Mouse (Mus musculus) heart, adult 2 months (tissue): Measurements from ENCODE around the gene Tpte. TPM values are rescaled to one million over a fixed set of nuclear protein-coding genes. Genes with fewer than 3 reads are reported as not detected.
"Not testable (repeated sequence)": the region's sequence is repeated elsewhere in the genome, so short reads cannot be mapped to it uniquely, and the experiment has no call there.

Experiments
- DNase-seq, 2 experiments: peaks; one replicate each; pipeline ENCODE4 v3.0.0; 2021
- H3K27ac ChIP-seq: fragments of 200-600 bp; 2 replicates; pipeline ENCODE4 v1.8.1; 2022
- H3K27me3 ChIP-seq: fragments of 200-500 bp; 2 replicates; pipeline ENCODE4 v1.6.1; 2012; ENCODE audit warnings: mild to moderate bottlenecking, low read length, inconsistent platforms, mixed read lengths; ENCODE audit not compliant: control insufficient read depth, insufficient read depth
- H3K36me3 ChIP-seq: fragments of 200-500 bp; 2 replicates; pipeline ENCODE4 v1.6.1; 2012; ENCODE audit warnings: low read length, inconsistent platforms; ENCODE audit not compliant: control insufficient read depth, insufficient read depth
- H3K4me1 ChIP-seq: fragments of 200-500 bp; 2 replicates; pipeline ENCODE4 v1.6.1; 2011; ENCODE audit warnings: low read length; ENCODE audit not compliant: control insufficient read depth, insufficient read depth
- H3K4me3 ChIP-seq: fragments of 200-600 bp; 2 replicates; pipeline ENCODE4 v1.8.1; 2022
- H3K79me2 ChIP-seq: fragments of 200-500 bp; replicated peaks from 2 replicates; pipeline ENCODE4 v1.6.1; 2012; ENCODE audit warnings: mild to moderate bottlenecking, inconsistent platforms, low read length, moderate library complexity, mixed read lengths; ENCODE audit not compliant: control insufficient read depth, insufficient read depth
- H3K9ac ChIP-seq: fragments of 200-500 bp; 2 replicates; pipeline ENCODE4 v1.6.1; 2012; ENCODE audit warnings: low read depth, mild to moderate bottlenecking, control low read depth, inconsistent platforms, low read length, mixed read lengths
- CTCF ChIP-seq: fragments of 200-600 bp; IDR thresholded peaks from 2 replicates; pipeline ENCODE4 v1.8.1; 2022; ENCODE audit warnings: antibody characterized with exemption, mild to moderate bottlenecking, moderate library complexity
- EP300 ChIP-seq: fragments of 200-500 bp; IDR thresholded peaks from 2 replicates; pipeline ENCODE4 v1.6.1; 2011; ENCODE audit warnings: low read depth, low read length, control low read depth; ENCODE audit not compliant: insufficient read depth
- POLR2A ChIP-seq: fragments of 200-500 bp; IDR thresholded peaks from 2 replicates; pipeline ENCODE4 v1.6.1; 2011; ENCODE audit warnings: mild to moderate bottlenecking, low read depth, low read length, control low read depth; ENCODE audit not compliant: insufficient read depth
- WGBS: fragments of 180-500 bp; shearing (Covaris S2); methylation state at CpG from one replicate; pipeline ENCODE4 v1.1.7; 2018; 5-methylcytosine and 5-hydroxymethylcytosine counted together
- intact Hi-C: fragments of 180-260 bp; cut with DNase I; formaldehyde crosslinking; loops from one replicate; pipeline ENCODE4 v1.15.1; 2025
- polyA plus RNA-seq: library from polyadenylated mRNA; depleted of rRNA; stranded (reverse); fragments of >200 nt; gene quantifications from 2 replicates; pipeline ENCODE4 v1.2.3, GENCODE M21; 2012
- total RNA-seq, 2 experiments: library from RNA; stranded (reverse); gene quantifications; 2 replicates each; pipeline ENCODE4 v1.2.3; 2021

Gene Tpte
- total and polyA plus RNA-seq, 3 experiments, result not detected

- Histone ChIP-seq H3K4me1 (peaks cover 2% of the 10 kb centered on the region), H3K4me3 (no peak overlapping the region), H3K79me2 (no peaks in the 10 kb centered on the region), H3K27me3 (0 out of 2 replicates have a peak, but pooled peaks cover 1% of the 10 kb centered on the region), H3K36me3 (no peaks in the 10 kb centered on the region; the same call in 1 of the 2 replicates), H3K27ac (no peak overlapping the region), H3K9ac (no peak overlapping the region)
- no peak for TF ChIP-seq EP300
- DNase-seq, result no peak
- intact Hi-C loops, result no loop called here
- WGBS, result 87% methylated on average over 3 of the region's 3 CpGs
These were observed 16.4 kb upstream of the Tpte start for GRCm38 (mm10) chr8:22266809-22267208.

- H3K9ac ChIP-seq, result no peak overlapping the region
- DNase-seq, result no peak
- no peaks in the 10 kb centered on the region for H3K27me3 ChIP-seq
- TF ChIP-seq CTCF, result no peak
- no peak for TF ChIP-seq EP300
- no peak for TF ChIP-seq POLR2A
- WGBS, result 56% methylated on average over 3 of the region's 3 CpGs
- H3K79me2 ChIP-seq, result no peaks in the 10 kb centered on the region
- no peak overlapping the region for H3K27ac ChIP-seq
- no peak overlapping the region for H3K4me3 ChIP-seq
- intact Hi-C loops, result no loop called here
- no peaks in the 10 kb centered on the region for H3K36me3 ChIP-seq
- H3K4me1 ChIP-seq, result no peaks in the 10 kb centered on the region; the same call in 1 of the 2 replicates
These were observed 10.1 kb upstream of the Tpte start for GRCm38 (mm10) chr8:22273142-22273541.

- H3K9ac ChIP-seq, result no peak overlapping the region
- DNase-seq, result peak in 1 of 2 experiments; percentile 16
- H3K27me3 ChIP-seq, result no peaks in the 10 kb centered on the region
- no peak overlapping the region for H3K27ac ChIP-seq
- no peaks in the 10 kb centered on the region; the same call in 1 of the 2 replicates for H3K4me1 ChIP-seq
- H3K36me3 ChIP-seq, result no peaks in the 10 kb centered on the region
- TF ChIP-seq EP300 (no peak), CTCF (no peak), POLR2A (no peak)
- H3K79me2 ChIP-seq, result no peaks in the 10 kb centered on the region
- 40% methylated on average over 10 of the region's 10 CpGs for WGBS
- intact Hi-C loops, result no loop called here
- H3K4me3 ChIP-seq, result no peak overlapping the region
These were observed 8.6 kb upstream of the Tpte start for GRCm38 (mm10) chr8:22274641-22275040.

GRCm38 (mm10) chr8:22302326-22302725, 19.1 kb downstream of the Tpte start:
- intact Hi-C loops, result loop anchor here (10.0 kb wide), 1 partner anchor 108 kb away; the partner anchor contains the start of gene Vps36
- Histone ChIP-seq H3K27ac (no peak overlapping the region), H3K79me2 (no peaks in the 10 kb centered on the region), H3K4me1 (no peaks in the 10 kb centered on the region), H3K9ac (no peak overlapping the region), H3K36me3 (no peaks in the 10 kb centered on the region), H3K27me3 (no peaks in the 10 kb centered on the region), H3K4me3 (no peak overlapping the region)
- WGBS, result 77% methylated on average over 2 of the region's 2 CpGs
- TF ChIP-seq EP300, result no peak
- no peak for DNase-seq

GRCm38 (mm10) chr8:22302896-22303306, 19.7 kb downstream of the Tpte start:
- no peak for DNase-seq
- Histone ChIP-seq H3K4me1 (no peaks in the 10 kb centered on the region), H3K36me3 (no peaks in the 10 kb centered on the region), H3K27me3 (no peaks in the 10 kb centered on the region), H3K79me2 (no peaks in the 10 kb centered on the region), H3K9ac (no peak overlapping the region), H3K27ac (no peak overlapping the region), H3K4me3 (no peak overlapping the region)
- intact Hi-C loops, result loop anchor here (10.0 kb wide), 1 partner anchor 108 kb away; the partner anchor contains the start of gene Vps36
- TF ChIP-seq POLR2A (no peak), EP300 (no peak), CTCF (no peak)
- 22% methylated on average over 7 of the region's 7 CpGs for WGBS

- not testable (repeated sequence) for H3K36me3 ChIP-seq, H3K27ac ChIP-seq, H3K79me2 ChIP-seq, H3K27me3 ChIP-seq, H3K4me1 ChIP-seq, H3K9ac ChIP-seq, H3K4me3 ChIP-seq
- peak in 1 of 2 experiments; percentile 11 for DNase-seq
- intact Hi-C loops, result loop anchor here (10.0 kb wide), 1 partner anchor 109 kb away; the partner anchor contains the start of gene Vps36
- 76% methylated on average over 9 of the region's 9 CpGs for WGBS
- TF ChIP-seq CTCF, result peak; percentile 40
These were observed 20.8 kb downstream of the Tpte start for GRCm38 (mm10) chr8:22304045-22304444.

GRCm38 (mm10) chr8:22306999-22307398, 23.8 kb downstream of the Tpte start:
- DNase-seq, result no peak
- Histone ChIP-seq H3K36me3 (no peaks in the 10 kb centered on the region), H3K27ac (no peak overlapping the region), H3K27me3 (no peaks in the 10 kb centered on the region), H3K4me3 (no peak overlapping the region), H3K79me2 (no peaks in the 10 kb centered on the region), H3K9ac (no peak overlapping the region), H3K4me1 (no peaks in the 10 kb centered on the region)
- intact Hi-C loops, result loop anchor here (10.0 kb wide), 1 partner anchor 112 kb away; the partner anchor contains the start of gene Vps36
- TF ChIP-seq POLR2A (no peak), CTCF (no peak), EP300 (no peak)
- WGBS, result 72% methylated on average over 10 of the region's 10 CpGs
